Mouse (Mus musculus) embryonic facial prominence, embryonic 14.5 days (tissue): Measurements from ENCODE around the gene Cyp2u1. TPM values are rescaled to one million over a fixed set of nuclear protein-coding genes. Genes with fewer than 3 reads are reported as not detected.
A peak's percentile ranks its signal among the peaks of the same experiment; 100 is the strongest.

Experiments
- ATAC-seq: fragments of 200-750 bp; cut with Nextera tagmentation; 2 replicates; pipeline ENCODE4 v1.8.0; 2017; ENCODE audit warnings: low read depth, moderate number of reproducible peaks, moderate TSS enrichment
- DNase-seq: peaks from one replicate; pipeline ENCODE4 v3.0.0-alpha.2; 2015; ENCODE audit warnings: low spot score
- H3K27ac ChIP-seq: fragments of 300-500 bp; sonication (generic); replicated peaks from 2 replicates; pipeline ENCODE4 v1.5.1; 2014; ENCODE audit warnings: low read depth, mild to moderate bottlenecking, low read length, moderate library complexity
- H3K27me3 ChIP-seq: fragments of 300-500 bp; sonication (generic); replicated peaks from 2 replicates; pipeline ENCODE4 v1.6.1; 2014; ENCODE audit warnings: low read length; ENCODE audit not compliant: control insufficient read depth, insufficient read depth
- H3K36me3 ChIP-seq: fragments of 300-500 bp; sonication (generic); 2 replicates; pipeline ENCODE4 v1.6.1; 2014; ENCODE audit warnings: low read length, mixed read lengths; ENCODE audit not compliant: control insufficient read depth, insufficient read depth
- H3K4me1 ChIP-seq: fragments of 300-500 bp; sonication (generic); 2 replicates; pipeline ENCODE4 v1.6.1; 2014; ENCODE audit warnings: antibody characterized with exemption, low read length; ENCODE audit not compliant: control insufficient read depth, insufficient read depth
- H3K4me2 ChIP-seq: fragments of 300-500 bp; sonication (generic); 2 replicates; pipeline ENCODE4 v1.6.1; 2014; ENCODE audit warnings: low read depth, mild to moderate bottlenecking, low read length, moderate library complexity, mixed read lengths
- H3K4me3 ChIP-seq: fragments of 300-500 bp; sonication (generic); 2 replicates; pipeline ENCODE4 v1.5.1; 2014; ENCODE audit warnings: low read depth, mild to moderate bottlenecking, low read length
- H3K9ac ChIP-seq: fragments of 300-500 bp; sonication (generic); 2 replicates; pipeline ENCODE4 v1.6.1; 2014; ENCODE audit warnings: low read depth, mild to moderate bottlenecking, low read length, moderate library complexity, mixed read lengths
- H3K9me3 ChIP-seq: fragments of 300-500 bp; sonication (generic); 2 replicates; pipeline ENCODE4 v1.6.1; 2016; ENCODE audit warnings: low read length; ENCODE audit not compliant: control insufficient read depth
- WGBS: fragments of 180-500 bp; shearing (Covaris S2); extraction: QIAGEN DNeasy Blood & Tissue Kit; methylation state at CpG from one replicate; pipeline ENCODE4 v1.1.7; 2014; 5-methylcytosine and 5-hydroxymethylcytosine counted together
- polyA plus RNA-seq: library from polyadenylated mRNA; unstranded; fragments of >200 nt; fragmentation: Nextera tagmentation; extraction: Ambion mirVana; gene quantifications from 2 replicates; pipeline ENCODE4 v1.2.1, GENCODE M21; 2014

Gene Cyp2u1
- polyA plus RNA-seq, result 2.0 and 2.4 TPM in 2 replicates

DNA sequence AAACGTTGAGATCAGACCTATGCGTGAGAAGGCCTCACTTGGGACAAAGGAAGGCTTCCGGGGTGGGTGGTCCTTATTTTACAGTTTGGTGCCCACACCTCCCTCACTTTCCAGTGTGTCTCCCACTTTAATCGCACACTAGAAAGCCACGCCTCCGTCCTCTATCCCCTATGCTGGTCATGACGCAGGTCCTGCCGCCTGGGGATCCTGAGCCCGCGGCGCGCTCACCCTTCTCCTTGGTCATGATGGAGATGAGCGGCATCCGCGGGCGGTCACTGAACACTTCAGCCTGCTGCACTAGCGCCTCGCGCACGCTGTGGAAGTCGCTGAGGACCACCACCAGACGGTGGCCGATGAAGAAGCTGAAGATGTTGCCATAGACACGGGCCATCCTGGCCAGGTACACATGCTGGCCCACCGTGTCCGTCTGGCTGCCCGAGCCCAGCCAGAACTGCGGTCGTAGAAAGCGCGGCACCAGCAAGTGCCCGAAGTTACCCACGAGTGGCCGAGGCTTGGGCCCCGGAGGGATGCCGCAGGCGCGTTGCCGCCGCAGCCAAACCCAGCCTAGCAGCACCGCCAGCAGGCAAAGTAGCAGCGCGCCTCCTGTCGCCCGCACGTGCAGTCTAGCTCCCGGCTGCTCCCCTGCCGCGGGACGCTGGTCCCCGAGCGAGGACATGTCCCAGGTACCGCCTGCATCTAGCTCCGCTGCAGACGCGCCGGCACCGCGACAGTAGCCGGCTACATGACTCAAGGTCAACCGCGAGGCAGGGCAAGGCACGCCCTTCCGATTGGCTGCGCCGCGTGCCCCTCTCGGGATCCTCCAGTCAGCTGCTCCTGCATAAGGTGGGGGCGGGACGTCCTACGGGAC is at the start of gene Cyp2u1:
TSS of gene Cyp2u1 (minus strand) at position 776 of the 868 bp plus-strand sequence.
- H3K27me3 ChIP-seq, result peaks cover 5% of the 10 kb centered on the region; the same call in 1 of the 2 replicates
- DNase-seq (peak; percentile 95), ATAC-seq (peak; percentile 98)
- no peaks in the 10 kb centered on the region for H3K9me3 ChIP-seq
- H3K4me1 ChIP-seq, result no peaks in the 10 kb centered on the region
- peak within 1 kb of the TSS; percentile 76 for H3K4me3 ChIP-seq
- H3K4me2 ChIP-seq, result peak within 1 kb of the TSS; percentile 99
- H3K27ac ChIP-seq, result no peak within 1 kb of the TSS
- WGBS, result under 1% methylated on average over 46 of the region's 71 CpGs
- H3K9ac ChIP-seq, result peak within 1 kb of the TSS; percentile 62
- no peaks in the 10 kb centered on the region for H3K36me3 ChIP-seq

DNA sequence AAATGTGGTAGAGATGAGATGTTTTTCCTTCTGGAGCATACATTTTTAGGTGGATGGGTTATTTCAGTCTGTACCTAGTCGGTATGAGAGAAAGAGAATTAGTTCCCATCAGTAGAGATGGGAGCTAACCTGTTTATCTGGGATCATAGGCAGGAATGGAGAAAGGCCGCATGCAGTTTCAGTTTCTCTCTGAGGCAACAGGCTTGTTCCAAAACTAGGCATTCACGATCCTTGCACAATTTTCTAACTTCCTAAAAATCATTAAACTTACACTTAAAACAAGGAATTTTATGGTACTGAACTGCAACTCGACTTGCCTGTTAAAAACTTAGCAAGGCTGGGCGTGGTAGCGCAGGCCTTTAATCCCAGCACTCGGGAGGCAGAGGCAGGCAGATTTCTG is 47.5 kb upstream of the Cyp2u1 start:
- no peak for DNase-seq
- no peaks in the 10 kb centered on the region for H3K9me3 ChIP-seq
- H3K4me3 ChIP-seq, result no peak overlapping the region
- H3K27me3 ChIP-seq, result no peaks in the 10 kb centered on the region
- H3K9ac ChIP-seq, result no peak overlapping the region
- 90% methylated on average over 7 of the region's 7 CpGs for WGBS
- no peaks in the 10 kb centered on the region for H3K36me3 ChIP-seq
- no peak for ATAC-seq
- H3K4me2 ChIP-seq, result no peak overlapping the region
- no peak overlapping the region for H3K27ac ChIP-seq
- no peaks in the 10 kb centered on the region for H3K4me1 ChIP-seq

DNA sequence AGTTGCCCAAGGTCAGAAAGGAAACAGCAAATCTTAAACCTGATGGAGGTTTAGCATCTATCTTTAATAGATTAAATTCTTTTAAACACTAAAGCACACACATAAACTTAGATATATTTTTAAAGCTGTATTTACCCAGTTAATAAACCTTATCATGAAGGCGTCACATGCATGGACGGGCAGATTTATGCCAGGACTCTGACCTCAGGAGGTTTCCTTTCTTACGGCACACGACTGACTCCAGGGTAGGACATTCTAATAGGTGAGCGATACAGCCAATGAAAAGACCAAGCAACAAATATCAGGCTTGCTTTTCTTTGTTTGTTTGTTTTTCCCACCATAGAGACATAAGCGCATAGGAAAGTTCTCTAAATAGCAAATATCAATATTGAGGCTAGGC is 46.0 kb upstream of the Cyp2u1 start:
- no peak overlapping the region for H3K4me3 ChIP-seq
- no peaks in the 10 kb centered on the region for H3K27me3 ChIP-seq
- H3K36me3 ChIP-seq, result no peaks in the 10 kb centered on the region
- no peaks in the 10 kb centered on the region for H3K9me3 ChIP-seq
- no peak overlapping the region for H3K27ac ChIP-seq
- no peak for ATAC-seq
- no peak overlapping the region for H3K4me2 ChIP-seq
- no peak overlapping the region for H3K9ac ChIP-seq
- DNase-seq, result no peak
- WGBS, result 85% methylated on average over 6 of the region's 6 CpGs
- no peaks in the 10 kb centered on the region for H3K4me1 ChIP-seq

DNA sequence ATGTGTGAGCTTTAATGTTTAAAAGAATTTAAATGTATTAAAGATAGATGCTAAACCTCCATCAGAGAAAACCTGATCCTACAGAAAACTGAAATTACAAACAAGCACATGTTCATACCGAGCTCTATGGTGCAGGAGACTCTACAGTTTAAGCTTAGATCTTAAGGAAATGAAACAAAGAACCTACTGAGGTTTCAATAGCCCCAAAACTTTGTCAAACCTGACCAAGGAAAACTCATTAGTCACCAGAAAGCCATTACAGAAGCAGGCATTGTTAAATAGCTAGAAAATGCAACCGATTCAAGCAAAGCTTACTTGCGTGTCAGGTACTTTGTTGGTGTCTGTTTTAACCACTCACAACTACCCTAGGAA is 45.5 kb upstream of the Cyp2u1 start:
- H3K27me3 ChIP-seq, result no peaks in the 10 kb centered on the region
- WGBS, result 54% methylated on average over 3 of the region's 3 CpGs

DNA sequence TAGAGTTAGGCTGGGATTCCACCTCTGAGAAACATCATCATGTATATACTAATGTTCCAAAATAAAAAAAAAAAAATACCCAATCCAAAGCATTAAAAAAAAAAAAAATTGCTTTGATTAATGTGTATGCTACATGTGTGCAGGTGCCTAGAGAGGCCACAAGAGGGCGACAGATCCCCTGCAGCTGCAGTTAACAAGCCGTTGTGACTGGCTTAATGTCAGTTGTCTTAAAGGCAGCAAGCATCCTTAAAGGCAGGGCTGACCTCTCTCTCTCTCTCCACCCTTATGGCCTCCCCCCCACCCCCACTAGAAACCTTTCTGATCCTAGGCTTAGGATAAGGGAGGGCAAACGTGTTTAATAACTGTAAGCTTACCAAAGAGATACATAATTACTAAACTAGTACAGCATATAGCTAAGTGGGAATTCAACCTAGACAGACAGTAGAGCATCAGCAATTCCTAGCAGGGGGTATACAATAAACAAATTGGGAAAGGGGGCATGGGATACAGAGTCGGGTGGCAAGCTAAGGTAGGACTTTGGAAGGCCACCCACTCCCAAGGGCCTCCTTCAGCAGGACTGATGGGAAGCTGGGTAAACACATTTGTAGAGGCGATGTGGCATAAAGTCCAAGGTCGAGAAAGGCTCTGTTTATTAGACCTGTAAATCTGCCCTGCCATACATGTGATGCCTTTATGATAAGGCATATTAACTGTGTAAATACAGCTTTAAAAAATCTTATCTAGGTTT is 45.0 kb upstream of the Cyp2u1 start:
- 60% methylated on average over 6 of the region's 6 CpGs for WGBS
- Histone ChIP-seq H3K4me2 (no peak overlapping the region), H3K4me3 (no peak overlapping the region), H3K9me3 (no peaks in the 10 kb centered on the region), H3K27ac (no peak overlapping the region), H3K36me3 (no peaks in the 10 kb centered on the region), H3K27me3 (no peaks in the 10 kb centered on the region), H3K9ac (no peak overlapping the region), H3K4me1 (no peaks in the 10 kb centered on the region)
- peak; percentile 31 for DNase-seq
- ATAC-seq, result no peak

More for the DNA sequence above, 45.5 kb upstream of the Cyp2u1 start:
- ATAC-seq, result no peak
- Histone ChIP-seq H3K9me3 (no peaks in the 10 kb centered on the region), H3K4me3 (no peak overlapping the region), H3K27ac (no peak overlapping the region), H3K4me1 (no peaks in the 10 kb centered on the region), H3K36me3 (no peaks in the 10 kb centered on the region), H3K4me2 (no peak overlapping the region), H3K9ac (no peak overlapping the region)
- DNase-seq, result no peak

DNA sequence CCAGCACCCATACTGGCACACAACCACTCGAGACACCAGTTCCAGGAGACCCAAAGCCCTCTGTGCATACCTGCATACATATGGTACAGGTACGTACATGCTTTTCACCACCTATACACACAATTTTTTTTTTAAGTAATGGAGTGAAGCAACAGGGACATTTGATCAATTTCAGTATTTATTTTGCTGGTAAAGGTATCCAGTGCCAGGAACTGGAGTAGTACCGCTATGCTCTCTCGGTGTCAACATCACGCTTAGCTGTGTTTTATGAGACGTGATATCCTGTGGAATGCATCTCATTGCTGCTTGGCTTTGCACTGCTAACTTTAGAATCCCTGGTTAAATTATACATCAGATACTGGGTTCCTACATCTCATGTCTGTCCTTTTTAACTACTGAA is 42.9 kb upstream of the Cyp2u1 start:
- Histone ChIP-seq H3K4me3 (no peak overlapping the region), H3K9me3 (no peaks in the 10 kb centered on the region), H3K4me1 (no peaks in the 10 kb centered on the region), H3K27ac (no peak overlapping the region), H3K4me2 (no peak overlapping the region), H3K9ac (no peak overlapping the region), H3K27me3 (no peaks in the 10 kb centered on the region), H3K36me3 (no peaks in the 10 kb centered on the region)
- no peak for DNase-seq
- 91% methylated on average over 6 of the region's 6 CpGs for WGBS
- ATAC-seq, result no peak

DNA sequence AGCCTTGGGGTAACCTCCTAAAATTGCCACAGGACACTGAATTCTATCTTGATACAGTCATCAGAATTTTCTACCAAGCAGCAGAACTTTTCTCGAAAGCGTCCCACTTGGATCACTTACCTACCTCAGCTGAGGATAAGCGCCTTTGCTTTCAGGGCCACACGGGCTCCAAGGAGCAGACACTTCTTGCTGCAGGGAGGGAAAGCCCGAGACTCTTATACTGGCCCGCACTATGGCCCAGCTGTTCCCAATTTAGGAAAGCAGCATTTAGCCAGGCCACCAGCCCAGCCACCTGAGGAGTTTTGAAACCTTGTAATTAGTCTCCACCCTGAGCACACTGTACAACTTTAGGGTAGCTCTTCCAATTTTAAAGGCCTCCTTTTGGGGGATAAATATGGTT is 40.3 kb upstream of the Cyp2u1 start:
- Histone ChIP-seq H3K9me3 (no peaks in the 10 kb centered on the region), H3K27me3 (no peaks in the 10 kb centered on the region), H3K4me2 (no peak overlapping the region), H3K27ac (no peak overlapping the region), H3K4me3 (no peak overlapping the region), H3K4me1 (no peaks in the 10 kb centered on the region), H3K36me3 (no peaks in the 10 kb centered on the region), H3K9ac (no peak overlapping the region)
- DNase-seq (peak; percentile 36), ATAC-seq (peak; percentile 50; the same call in 1 of the 2 replicates)
- WGBS, result 40% methylated on average over 6 of the region's 6 CpGs

DNA sequence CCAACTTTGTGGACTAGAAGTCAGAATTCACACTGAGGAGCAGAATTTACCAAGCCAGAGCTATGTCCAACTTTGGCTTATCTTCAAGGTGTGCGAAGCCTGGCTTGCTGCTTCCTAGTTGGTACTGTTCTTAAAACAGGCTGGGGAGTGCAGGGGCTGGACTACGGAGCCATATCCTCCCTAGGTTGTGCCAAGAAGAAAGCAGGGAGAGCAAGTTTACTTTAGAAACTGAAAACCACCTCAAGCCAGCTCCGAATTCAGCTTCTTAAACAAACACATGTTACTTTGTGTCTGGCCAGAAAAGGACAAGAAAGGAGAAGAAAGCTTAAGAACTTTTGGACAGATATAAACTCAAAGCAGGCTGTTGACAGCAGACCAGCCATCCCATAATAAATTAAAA is 37.9 kb upstream of the Cyp2u1 start:
- Histone ChIP-seq H3K4me1 (no peaks in the 10 kb centered on the region), H3K27me3 (no peaks in the 10 kb centered on the region), H3K4me2 (no peak overlapping the region), H3K9me3 (no peaks in the 10 kb centered on the region), H3K27ac (no peak overlapping the region), H3K36me3 (no peaks in the 10 kb centered on the region), H3K9ac (no peak overlapping the region), H3K4me3 (no peak overlapping the region)
- WGBS, result 60% methylated on average over 3 of the region's 3 CpGs
- ATAC-seq (no peak), DNase-seq (peak; percentile 40)
